Mouse (Mus musculus): ENCODE measurements around the gene Gjd2.

DNA sequence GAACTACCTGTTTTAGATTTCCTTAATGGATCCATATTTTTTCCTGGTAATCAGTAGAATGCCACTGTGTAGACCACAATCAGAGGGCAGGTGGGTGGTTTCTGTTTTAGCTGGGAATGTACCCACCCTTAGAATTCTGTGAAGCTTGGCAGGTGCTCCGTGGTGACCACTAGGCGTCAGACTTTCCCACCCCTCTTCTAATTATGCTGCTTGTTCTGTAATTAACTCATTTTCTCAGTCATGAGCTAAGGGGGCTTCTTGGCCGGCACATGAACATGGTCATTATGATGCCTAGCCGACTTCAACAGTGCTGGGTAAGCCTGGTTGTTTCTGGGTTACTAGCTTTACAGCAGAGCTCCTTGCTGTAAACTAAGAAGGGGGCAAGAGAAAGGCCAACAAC is 47.0 kb downstream of the Gjd2 start:
- TF ChIP-seq CTCF (IDR thresholded peaks at IDR 0.05; ENCODE audit: low read depth, low read length), result no peak
- no peak for TF ChIP-seq GATA1 (IDR thresholded peaks at IDR 0.05; ENCODE audit: borderline replicate concordance, low read length)

All from G1E (cell line).